Mouse (Mus musculus) lung, embryonic 16.5 days (tissue): ENCODE results near the gene Xrcc2. TPM values are rescaled to one million over a fixed set of nuclear protein-coding genes. Genes with fewer than 3 reads are reported as not detected.
A peak's percentile ranks its signal among the peaks of the same experiment; 100 is the strongest.

Source experiments
- ATAC-seq: fragments of 200-750 bp; cut with Nextera tagmentation; 2 replicates; pipeline ENCODE4 v1.8.0; 2017; ENCODE audit warnings: low read depth, mild to moderate bottlenecking, moderate library complexity
- H3K27ac ChIP-seq: fragments of 300-500 bp; sonication (generic); 2 replicates; pipeline ENCODE4 v1.5.1; 2014; ENCODE audit warnings: mild to moderate bottlenecking, control low read depth, low read length
- H3K27me3 ChIP-seq: fragments of 300-500 bp; sonication (generic); 2 replicates; pipeline ENCODE4 v1.6.1; 2014; ENCODE audit warnings: low read depth, low read length, mixed read lengths; ENCODE audit not compliant: control insufficient read depth, insufficient read depth
- H3K36me3 ChIP-seq: fragments of 300-500 bp; sonication (generic); 2 replicates; pipeline ENCODE4 v1.6.1; 2014; ENCODE audit warnings: low read length; ENCODE audit not compliant: control insufficient read depth, insufficient read depth
- H3K4me1 ChIP-seq: fragments of 300-500 bp; sonication (generic); replicated peaks from 2 replicates; pipeline ENCODE4 v1.6.1; 2014; ENCODE audit warnings: low read length, mixed read lengths; ENCODE audit not compliant: control insufficient read depth, insufficient read depth
- H3K4me2 ChIP-seq: fragments of 300-500 bp; sonication (generic); 2 replicates; pipeline ENCODE4 v1.6.1; 2014; ENCODE audit warnings: low read depth, low read length, control low read depth
- H3K4me3 ChIP-seq: fragments of 300-500 bp; sonication (generic); 2 replicates; pipeline ENCODE4 v1.5.1; 2014; ENCODE audit warnings: mild to moderate bottlenecking, low read length, control low read depth
- H3K9ac ChIP-seq: fragments of 300-500 bp; sonication (generic); 2 replicates; pipeline ENCODE4 v1.6.1; 2014; ENCODE audit warnings: low read length, control low read depth
- H3K9me3 ChIP-seq: fragments of 300-500 bp; sonication (generic); 2 replicates; pipeline ENCODE4 v1.6.1; 2016; ENCODE audit warnings: low read length; ENCODE audit not compliant: control insufficient read depth
- WGBS: fragments of 180-500 bp; shearing (Covaris S2); extraction: QIAGEN DNeasy Blood & Tissue Kit; methylation state at CpG from one replicate; pipeline ENCODE4 v1.1.7; 2014; 5-methylcytosine and 5-hydroxymethylcytosine counted together
- polyA plus RNA-seq: library from polyadenylated mRNA; unstranded; fragments of >200 nt; fragmentation: Nextera tagmentation; extraction: Ambion mirVana; gene quantifications from 2 replicates; pipeline ENCODE4 v1.2.1, GENCODE M21; 2015

Gene Xrcc2
- polyA plus RNA-seq, 1 experiment from 2014 or later, result 9.4 TPM

DNA sequence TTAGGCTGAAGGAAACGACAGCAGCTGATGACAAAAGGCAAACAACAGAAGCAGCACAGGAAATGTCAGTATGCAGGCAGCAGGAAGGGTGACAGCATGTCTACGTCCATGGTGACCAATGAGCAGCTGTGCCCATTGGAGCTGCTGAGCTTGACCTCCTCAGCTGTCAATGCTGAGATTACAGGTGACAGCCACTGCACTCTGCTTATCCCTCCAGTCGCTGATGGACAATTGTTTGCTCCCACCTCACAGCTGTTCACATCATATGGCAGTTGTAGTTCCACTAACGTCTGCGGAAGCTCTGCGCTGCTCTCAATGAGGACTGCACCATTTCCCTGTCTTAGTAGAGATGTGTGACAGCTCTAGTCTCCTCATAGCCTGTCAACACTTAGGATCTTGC lies 9.8 kb downstream of the Xrcc2 start:
- Histone ChIP-seq H3K4me3 (no peak overlapping the region), H3K27me3 (no peaks in the 10 kb centered on the region), H3K36me3 (peaks cover 16% of the 10 kb centered on the region), H3K4me2 (no peak overlapping the region), H3K9ac (no peak overlapping the region), H3K4me1 (no peaks in the 10 kb centered on the region), H3K27ac (no peak overlapping the region), H3K9me3 (no peaks in the 10 kb centered on the region)
- no peak for ATAC-seq
- 69% methylated on average over 6 of the region's 6 CpGs for WGBS

- Histone ChIP-seq H3K4me2 (no peak overlapping the region), H3K9ac (no peak overlapping the region), H3K36me3 (no peaks in the 10 kb centered on the region), H3K9me3 (no peaks in the 10 kb centered on the region), H3K4me3 (no peak overlapping the region), H3K27ac (no peak overlapping the region), H3K4me1 (no peaks in the 10 kb centered on the region), H3K27me3 (no peaks in the 10 kb centered on the region)
- ATAC-seq, result no peak
- 89% methylated on average over 31 of the region's 31 CpGs for WGBS
Observed at GRCm38 (mm10) chr5:25671696-25672520, 33.7 kb downstream of the Xrcc2 start.

DNA sequence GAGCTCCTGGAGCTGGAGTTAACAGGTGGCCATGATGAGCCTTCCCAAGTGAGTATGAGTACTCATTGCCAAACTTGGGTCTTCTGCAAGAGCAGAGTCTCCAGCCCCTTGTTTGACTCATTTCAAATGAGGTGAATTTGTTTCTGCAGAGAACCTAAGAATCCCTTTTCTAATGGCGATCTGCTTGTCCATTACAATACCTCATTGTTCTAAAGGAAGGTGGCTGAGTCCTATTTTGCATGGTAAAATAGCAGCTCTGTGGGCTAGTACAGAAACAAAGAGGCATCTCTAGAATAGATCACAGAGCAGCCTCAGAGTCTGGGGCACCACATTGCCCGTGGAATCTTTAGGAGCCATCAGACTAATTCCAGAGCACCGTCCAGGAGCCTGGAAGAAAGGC lies 34.6 kb downstream of the Xrcc2 start:
- no peak overlapping the region for H3K27ac ChIP-seq
- no peaks in the 10 kb centered on the region for H3K27me3 ChIP-seq
- no peaks in the 10 kb centered on the region for H3K36me3 ChIP-seq
- no peaks in the 10 kb centered on the region for H3K9me3 ChIP-seq
- WGBS, result 80% methylated on average over 3 of the region's 3 CpGs
- H3K4me2 ChIP-seq, result no peak overlapping the region
- H3K4me3 ChIP-seq, result no peak overlapping the region
- H3K4me1 ChIP-seq, result no peaks in the 10 kb centered on the region
- no peak for ATAC-seq
- no peak overlapping the region for H3K9ac ChIP-seq

DNA sequence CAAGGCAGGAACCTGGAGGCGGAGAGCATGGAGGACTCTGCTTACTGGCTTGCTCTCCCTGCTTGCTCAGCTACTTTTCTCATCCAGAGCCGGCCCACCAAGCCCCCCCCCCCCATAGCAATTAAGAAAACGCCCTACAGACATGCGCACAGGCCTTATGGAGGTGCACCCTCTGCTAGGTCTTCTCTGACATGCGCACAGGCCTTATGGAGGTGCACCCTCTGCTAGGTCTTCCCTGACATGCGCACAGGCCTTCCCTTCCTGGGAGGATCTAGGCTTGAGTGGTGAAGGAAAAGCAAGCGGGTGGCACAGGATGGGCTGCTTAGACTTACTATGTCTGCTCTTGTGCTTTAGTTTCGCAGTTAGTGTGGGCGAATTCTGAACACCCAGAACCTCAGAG lies 37.3 kb downstream of the Xrcc2 start:
- 84% methylated on average over 9 of the region's 9 CpGs for WGBS
- no peak for ATAC-seq
- H3K9ac ChIP-seq, result no peak overlapping the region
- no peak overlapping the region for H3K4me2 ChIP-seq
- no peaks in the 10 kb centered on the region for H3K4me1 ChIP-seq
- H3K9me3 ChIP-seq, result no peaks in the 10 kb centered on the region
- no peak overlapping the region for H3K27ac ChIP-seq
- no peaks in the 10 kb centered on the region for H3K27me3 ChIP-seq
- H3K4me3 ChIP-seq, result no peak overlapping the region
- H3K36me3 ChIP-seq, result no peaks in the 10 kb centered on the region

DNA sequence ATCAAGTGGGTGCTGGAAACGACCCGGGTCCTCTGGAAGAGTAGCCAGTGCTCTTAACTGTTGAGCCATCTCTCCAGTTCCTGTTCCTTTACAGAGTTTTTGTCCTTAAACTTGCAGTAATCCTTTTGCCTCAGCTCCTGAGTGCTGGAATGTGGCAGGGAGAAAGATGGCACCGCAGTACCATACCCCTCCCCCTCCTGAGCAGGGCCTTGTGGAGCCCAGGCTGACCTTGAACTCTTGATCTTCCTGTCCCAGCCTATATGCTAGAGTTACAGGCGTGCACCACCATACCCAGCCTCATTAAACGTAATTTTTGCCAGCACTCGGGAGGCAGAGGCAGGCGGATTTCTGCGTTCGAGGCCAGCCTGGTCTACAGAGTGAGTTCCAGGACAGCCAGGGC lies 38.9 kb downstream of the Xrcc2 start:
- no peak overlapping the region for H3K4me3 ChIP-seq
- H3K4me1 ChIP-seq, result no peaks in the 10 kb centered on the region
- H3K9me3 ChIP-seq, result no peaks in the 10 kb centered on the region
- H3K4me2 ChIP-seq, result no peak overlapping the region
- no peak overlapping the region for H3K9ac ChIP-seq
- WGBS, result 82% methylated on average over 9 of the region's 9 CpGs
- H3K27ac ChIP-seq, result no peak overlapping the region
- H3K27me3 ChIP-seq, result no peaks in the 10 kb centered on the region
- ATAC-seq, result no peak
- no peaks in the 10 kb centered on the region for H3K36me3 ChIP-seq

DNA sequence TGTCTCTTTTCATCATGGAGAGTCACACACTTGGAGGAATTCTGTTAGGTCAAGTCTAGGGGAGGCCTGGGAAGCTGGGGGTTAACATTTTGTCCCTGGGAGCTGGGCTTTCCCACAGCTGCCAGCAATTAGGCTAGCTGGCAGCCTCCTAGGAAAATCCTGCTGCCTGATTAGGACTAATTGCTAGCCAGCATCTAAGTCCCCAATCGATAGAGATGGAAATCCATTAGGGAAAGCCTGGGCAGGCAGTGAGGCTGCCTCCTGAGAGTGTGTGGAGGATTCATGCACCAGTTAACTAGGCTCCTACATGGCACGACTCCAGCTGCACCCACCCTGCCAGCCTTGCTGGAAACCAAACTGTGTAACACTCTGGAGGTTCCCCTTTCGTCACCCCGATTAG lies 39.5 kb downstream of the Xrcc2 start:
- Histone ChIP-seq H3K4me2 (no peak overlapping the region), H3K4me3 (no peak overlapping the region), H3K9ac (no peak overlapping the region), H3K9me3 (no peaks in the 10 kb centered on the region), H3K4me1 (no peaks in the 10 kb centered on the region), H3K36me3 (no peaks in the 10 kb centered on the region), H3K27me3 (no peaks in the 10 kb centered on the region), H3K27ac (no peak overlapping the region)
- no peak for ATAC-seq
- 64% methylated on average over 4 of the region's 4 CpGs for WGBS

DNA sequence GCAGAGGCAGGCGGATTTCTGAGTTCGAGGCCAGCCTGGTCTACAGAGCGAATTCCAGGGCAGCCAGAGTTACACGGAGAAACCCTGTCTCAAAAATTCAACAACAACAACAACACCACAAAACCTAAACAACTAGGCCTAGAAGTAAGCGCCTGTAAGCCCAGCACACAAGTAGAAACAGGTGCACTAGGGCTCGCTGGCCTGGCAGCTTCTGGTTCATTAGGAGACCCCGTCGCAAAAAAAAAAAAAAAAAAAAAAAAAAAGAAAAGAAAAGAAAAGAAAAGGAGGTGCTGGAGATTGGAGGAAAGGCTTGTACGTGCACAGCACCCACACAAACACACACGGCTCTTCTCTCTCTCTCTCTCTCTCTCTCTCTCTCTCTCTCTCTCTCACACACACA lies 40.1 kb downstream of the Xrcc2 start:
- Histone ChIP-seq H3K4me3 (no peak overlapping the region), H3K27ac (no peak overlapping the region), H3K9ac (no peak overlapping the region), H3K4me1 (no peaks in the 10 kb centered on the region), H3K4me2 (no peak overlapping the region), H3K36me3 (no peaks in the 10 kb centered on the region), H3K27me3 (no peaks in the 10 kb centered on the region), H3K9me3 (no peaks in the 10 kb centered on the region)
- ATAC-seq, result no peak
- WGBS, result 82% methylated on average over 10 of the region's 10 CpGs

- no peak overlapping the region for H3K9ac ChIP-seq
- no peak overlapping the region for H3K4me3 ChIP-seq
- H3K4me2 ChIP-seq, result no peak overlapping the region
- 68% methylated on average over 2 of the region's 2 CpGs for WGBS
- H3K9me3 ChIP-seq, result no peaks in the 10 kb centered on the region
- no peak for ATAC-seq
- H3K36me3 ChIP-seq, result no peaks in the 10 kb centered on the region
- H3K27me3 ChIP-seq, result no peaks in the 10 kb centered on the region
- no peaks in the 10 kb centered on the region for H3K4me1 ChIP-seq
- H3K27ac ChIP-seq, result no peak overlapping the region
Observed at GRCm38 (mm10) chr5:25663165-25663564, 42.5 kb downstream of the Xrcc2 start.

GRCm38 (mm10) chr5:25654578-25654987 lies 51.0 kb downstream of the Xrcc2 start:
- H3K9me3 ChIP-seq, result no peaks in the 10 kb centered on the region
- WGBS, result 11% methylated on average over 14 of the region's 14 CpGs
- H3K4me2 ChIP-seq, result peak overlapping the region; percentile 37
- H3K4me3 ChIP-seq, result no peak overlapping the region
- no peak overlapping the region for H3K9ac ChIP-seq
- no peak overlapping the region for H3K27ac ChIP-seq
- H3K36me3 ChIP-seq, result no peaks in the 10 kb centered on the region
- ATAC-seq, result no peak
- H3K27me3 ChIP-seq, result no peaks in the 10 kb centered on the region
- H3K4me1 ChIP-seq, result no peaks in the 10 kb centered on the region
